Mouse (Mus musculus): ENCODE data around the gene Slc26a5.

The Slc26a5 gene

DNA sequence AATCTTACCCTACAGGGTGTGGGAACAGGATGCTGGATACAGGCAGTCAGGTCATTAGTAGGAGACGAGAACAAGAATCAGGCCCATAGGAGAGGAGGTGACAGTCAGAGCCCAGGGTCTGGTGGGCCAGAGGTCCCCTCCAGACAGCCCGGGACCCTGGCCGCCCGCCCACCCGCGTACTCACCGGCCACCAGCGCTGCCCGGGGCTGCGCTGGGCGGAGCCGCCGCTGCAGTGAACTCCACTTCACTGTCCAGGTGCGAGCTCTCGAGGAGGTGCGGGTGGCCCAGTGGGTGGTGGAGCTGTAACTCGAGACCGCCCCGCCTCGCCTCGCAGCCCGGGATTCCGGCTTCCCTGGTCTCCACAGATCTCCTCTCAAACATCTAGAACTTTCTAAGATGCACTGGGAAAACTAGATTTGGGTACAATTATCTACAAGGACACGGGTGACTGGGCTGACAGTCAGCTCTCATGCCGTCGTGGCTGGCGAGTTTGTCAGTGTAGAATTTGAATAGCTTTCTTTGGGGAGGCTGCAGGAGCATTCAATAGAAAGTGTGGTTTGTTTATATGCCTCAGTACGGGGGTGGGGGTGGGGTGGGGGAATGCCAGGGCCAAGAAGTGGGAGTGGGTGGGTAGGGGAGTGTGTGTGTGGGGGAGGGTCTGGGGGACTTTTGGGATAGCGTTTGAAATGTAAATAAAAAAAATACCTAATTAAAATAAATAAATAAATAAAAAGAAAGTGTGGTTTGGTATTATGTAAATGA lies at the start of gene Slc26a5:
Slc26a5 (minus strand) TSS at position 259 of the 762 bp plus-strand sequence.
- DNase-seq (ENCODE audit: low spot score in 2 of 2): no peak

DNA sequence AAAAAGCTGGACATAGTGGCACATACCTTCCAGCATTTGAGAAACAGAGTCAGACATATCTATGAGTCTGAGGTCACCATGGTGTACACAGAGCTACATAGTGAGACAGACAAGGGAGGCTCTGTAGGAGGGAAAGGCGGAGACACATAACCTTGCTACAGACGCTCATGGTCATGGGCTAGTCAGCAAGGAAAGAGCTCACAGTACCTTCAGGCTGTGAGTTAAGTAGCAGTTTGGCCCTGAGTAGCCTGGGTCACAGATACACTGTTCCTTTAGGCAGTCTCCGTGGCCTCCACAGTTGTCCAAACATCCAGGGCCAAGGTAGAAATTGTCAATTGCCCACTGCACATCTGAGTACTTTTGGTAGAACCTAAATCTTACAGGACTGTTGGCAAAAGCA lies 49.4 kb upstream of the Slc26a5 start:
- DNase-seq (ENCODE audit: low spot score in 2 of 2): no peak

DNA sequence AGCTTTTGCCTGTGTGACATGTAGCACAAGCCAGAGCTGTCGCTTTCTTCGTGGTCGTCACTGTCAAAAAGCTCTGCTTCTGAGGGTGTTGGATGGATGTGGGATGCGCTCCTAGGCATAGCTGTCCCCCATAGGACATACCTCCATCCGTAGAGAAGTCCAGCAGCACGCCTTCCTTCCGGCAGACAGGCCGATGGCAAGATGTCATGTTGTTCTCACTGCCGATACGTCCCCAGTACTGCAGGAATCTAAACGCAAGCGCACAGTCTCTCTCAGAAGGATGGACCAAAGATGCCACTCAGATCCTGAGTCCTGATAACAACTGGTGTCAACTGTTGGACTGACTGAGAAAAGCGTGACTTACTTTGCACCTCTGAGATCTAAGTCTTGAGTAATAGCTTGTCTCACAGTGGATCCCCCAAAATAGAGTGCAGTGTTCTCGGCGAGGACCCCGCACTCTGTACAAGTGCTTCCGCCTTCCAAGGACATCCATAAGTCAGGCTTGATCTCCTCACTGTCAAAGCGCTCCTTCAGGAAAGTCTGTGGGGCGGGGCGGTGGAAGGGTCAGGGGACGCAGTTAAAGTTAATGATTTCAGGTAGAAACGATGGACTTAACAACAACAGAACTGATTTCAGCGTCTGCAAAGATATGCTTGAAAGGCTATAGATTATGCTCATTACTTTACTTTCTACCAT lies 47.6 kb upstream of the Slc26a5 start:
- no peak for DNase-seq (ENCODE audit: low spot score in 2 of 2)

DNA sequence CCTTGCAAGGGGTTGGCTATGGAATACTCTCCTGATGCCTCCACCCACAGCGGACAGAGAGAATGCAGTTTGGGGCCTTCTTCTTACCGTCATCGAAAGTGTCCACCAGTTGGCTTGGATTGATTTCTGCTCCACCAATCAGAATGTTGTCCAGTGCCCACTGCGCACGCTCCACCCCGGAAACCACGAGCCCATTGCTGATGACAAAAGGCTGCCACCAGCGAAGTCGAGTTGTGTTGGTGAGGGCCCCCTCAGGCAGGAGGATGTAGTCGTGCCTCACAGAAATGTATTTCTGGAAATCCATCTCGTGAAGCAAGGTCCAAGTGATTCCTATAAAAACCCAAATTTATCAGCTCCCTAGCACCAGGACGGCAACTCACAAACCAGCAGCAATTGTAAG lies 45.3 kb upstream of the Slc26a5 start:
- no peak for DNase-seq (ENCODE audit: low spot score in 2 of 2)

DNA sequence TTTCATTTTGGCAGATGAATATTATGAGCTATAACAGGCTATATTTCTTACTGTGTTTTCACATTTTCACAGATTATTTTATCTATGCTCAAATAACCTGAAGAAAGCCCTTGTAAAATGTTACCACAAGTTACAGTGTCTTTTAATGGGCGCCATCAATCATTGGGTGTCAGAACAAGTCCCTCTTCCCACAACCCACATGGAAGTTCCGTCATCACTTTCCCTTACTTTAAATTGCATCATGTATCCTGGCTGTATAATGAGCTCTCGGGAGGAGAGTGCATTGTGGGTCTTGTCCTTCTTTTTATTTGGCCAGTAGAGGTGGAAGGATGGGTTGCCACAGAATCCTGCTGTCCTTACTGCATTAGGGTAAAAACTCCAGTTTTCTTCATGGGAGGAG lies 44.3 kb upstream of the Slc26a5 start:
- DNase-seq (ENCODE audit: low spot score in 2 of 2): no peak

DNA sequence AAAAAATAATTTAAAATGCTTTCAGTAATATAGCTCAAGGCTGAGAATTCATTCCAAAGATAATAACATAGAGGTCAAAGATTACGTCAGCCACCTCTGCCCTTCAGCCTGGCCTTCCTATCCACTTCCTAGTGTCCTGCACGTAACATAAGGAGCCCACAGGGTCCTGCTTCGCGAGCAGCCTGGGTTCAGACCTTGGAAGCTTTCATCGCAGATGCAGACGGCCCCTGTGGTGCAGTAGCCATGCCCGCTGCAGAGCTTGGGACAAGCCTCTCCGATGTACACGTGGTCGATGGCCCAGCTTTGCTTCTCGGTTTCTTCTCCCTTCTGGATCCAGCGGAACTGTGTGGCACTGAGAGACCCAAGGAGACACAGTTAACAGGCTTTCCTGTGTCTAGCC lies 36.0 kb upstream of the Slc26a5 start:
- DNase-seq (ENCODE audit: low spot score in 2 of 2): no peak

DNA sequence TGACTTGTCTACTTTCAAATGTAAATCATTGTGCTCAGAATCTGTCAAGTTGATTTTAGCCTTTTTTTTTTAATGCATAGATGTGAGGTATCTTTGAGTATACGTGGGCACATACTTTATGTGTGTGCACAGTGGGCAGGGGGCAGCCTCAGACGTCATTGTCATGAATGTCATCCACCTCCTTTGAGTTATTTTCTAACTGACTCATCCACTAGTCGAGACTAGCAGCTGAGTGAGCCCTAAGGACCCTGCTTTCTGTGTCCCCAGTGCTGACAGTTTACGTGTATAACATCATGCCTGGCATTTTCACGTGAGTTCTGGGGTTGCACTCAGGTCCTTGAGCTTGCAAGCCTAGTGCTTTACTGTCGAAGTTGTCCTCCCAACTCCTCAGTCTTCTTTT lies 35.5 kb upstream of the Slc26a5 start:
- DNase-seq (ENCODE audit: low spot score in 2 of 2): no peak

DNA sequence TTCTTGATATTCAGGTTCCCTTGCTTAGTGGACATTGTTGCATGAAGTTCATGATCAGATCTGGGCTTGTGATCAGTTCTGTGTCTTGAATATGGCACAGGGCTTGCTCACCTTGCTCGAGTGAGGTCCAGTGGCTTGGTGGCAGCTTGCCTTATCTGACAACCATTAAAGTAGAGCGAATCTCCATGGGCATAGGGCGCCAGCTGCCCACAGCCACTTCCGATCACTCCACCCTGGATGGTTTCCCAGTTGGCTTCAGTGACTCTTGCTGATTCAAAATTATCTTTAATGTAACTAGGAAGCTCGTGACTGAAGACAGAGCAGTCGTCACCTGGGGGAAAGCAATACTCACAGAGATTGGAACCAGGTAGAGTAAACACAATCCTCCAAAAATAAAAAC lies 33.5 kb upstream of the Slc26a5 start:
- no peak for DNase-seq (ENCODE audit: low spot score in 2 of 2)

DNA sequence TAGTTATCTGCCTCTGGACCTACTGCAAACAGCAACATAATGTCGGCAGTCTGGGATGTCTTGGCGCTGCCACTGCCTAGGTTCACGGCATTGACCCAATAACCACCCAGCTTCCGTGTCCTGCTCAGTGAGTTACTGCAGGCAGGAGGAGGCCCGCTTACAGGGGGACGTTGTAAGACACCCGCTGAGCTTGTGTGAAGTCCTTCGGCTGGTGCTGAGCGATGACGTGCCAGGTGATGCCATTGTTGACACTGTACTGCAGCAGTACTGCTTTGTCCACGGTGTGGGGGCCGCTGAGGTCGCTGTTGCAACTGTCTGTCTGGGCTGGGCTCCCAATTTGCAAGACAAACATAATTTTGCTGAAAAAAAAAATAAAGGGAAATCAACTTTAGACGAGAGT lies 31.2 kb upstream of the Slc26a5 start:
- DNase-seq (ENCODE audit: low spot score in 2 of 2): no peak

DNA sequence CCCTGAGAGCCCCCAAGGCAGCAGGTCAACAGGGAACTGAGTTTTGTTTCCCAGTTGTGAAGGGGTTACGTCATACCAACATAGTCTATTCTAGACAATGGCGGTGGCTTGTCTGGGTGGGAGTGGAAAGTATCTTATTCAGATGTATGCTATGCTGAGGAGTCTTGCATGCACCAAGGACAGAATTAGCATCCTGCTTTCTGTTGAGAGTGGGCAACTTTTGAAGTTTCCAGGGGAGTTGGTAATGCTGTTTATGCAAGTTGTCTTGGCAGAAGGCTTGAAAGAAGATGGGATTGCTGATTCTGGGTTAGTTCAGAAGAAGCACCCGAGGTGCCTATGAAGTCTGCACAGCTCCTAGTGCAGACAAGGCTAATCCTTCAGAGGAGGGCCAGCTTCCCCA lies 28.8 kb upstream of the Slc26a5 start:
- DNase-seq (ENCODE audit: low spot score in 2 of 2): peak in 1 of 2 experiments; percentile 50

DNA sequence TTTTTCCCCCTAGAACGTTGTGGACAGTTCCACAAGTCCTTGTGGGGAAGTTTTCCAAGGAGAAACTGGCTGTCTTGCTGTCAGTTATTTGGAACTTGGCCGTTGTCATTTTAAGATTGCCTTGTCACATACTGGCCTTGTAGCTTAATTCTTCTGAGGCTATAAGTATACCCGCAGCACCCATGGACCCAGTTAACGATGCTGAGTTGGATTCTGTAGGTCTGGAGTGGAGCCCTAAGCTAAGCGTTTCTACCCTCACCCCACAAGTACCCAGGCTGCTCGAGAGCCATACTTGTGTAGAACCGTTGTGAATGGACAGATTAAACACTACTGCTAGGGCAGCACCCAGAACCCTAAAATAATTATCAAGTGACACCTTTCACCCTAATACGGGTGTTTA lies 1.3 kb upstream of the Slc26a5 start:
- DNase-seq (ENCODE audit: low spot score in 2 of 2): no peak

DNA sequence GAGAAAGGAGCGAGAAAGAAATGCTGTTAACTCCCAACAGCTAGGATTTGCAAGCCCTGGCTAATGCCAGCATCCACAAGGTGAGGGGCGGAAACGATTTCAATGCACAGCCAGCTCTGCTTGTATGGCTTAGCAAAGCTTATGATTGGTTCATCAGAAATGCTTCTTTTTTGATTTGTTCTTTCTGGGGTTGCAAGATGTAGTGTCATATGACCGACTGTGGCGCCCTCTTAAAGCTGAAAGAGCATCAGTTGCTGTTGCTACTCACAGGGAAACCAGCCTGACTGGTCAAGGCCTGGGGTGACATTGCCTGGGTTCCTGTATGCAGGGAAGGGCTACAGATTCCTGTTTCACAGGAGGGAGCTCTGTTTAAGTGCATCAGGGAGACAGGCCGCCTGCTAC lies 908 bp upstream of the Slc26a5 start:
- DNase-seq (ENCODE audit: low spot score in 2 of 2): peak in 1 of 2 experiments; percentile 20

DNA sequence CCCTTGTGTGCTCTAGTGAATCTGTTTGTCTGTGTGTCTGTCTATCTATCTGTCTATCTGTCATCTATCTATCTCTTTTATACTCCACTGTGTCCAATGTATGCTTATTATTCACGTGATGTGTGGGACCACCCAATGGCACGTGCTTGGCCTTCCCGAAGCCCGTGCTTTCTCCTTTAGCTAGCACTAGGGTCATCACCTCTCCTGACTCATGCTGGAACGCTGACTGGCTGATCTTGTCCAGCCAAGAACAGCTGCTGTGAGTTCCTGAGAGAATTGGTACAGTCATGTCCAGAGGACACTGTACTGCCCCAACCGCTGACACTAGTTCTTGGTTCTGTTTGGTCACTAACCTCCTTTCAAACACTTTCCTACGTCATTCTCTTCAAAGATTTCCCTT lies 6.8 kb downstream of the Slc26a5 start:
- no peak for DNase-seq (ENCODE audit: low spot score in 2 of 2)

DNA sequence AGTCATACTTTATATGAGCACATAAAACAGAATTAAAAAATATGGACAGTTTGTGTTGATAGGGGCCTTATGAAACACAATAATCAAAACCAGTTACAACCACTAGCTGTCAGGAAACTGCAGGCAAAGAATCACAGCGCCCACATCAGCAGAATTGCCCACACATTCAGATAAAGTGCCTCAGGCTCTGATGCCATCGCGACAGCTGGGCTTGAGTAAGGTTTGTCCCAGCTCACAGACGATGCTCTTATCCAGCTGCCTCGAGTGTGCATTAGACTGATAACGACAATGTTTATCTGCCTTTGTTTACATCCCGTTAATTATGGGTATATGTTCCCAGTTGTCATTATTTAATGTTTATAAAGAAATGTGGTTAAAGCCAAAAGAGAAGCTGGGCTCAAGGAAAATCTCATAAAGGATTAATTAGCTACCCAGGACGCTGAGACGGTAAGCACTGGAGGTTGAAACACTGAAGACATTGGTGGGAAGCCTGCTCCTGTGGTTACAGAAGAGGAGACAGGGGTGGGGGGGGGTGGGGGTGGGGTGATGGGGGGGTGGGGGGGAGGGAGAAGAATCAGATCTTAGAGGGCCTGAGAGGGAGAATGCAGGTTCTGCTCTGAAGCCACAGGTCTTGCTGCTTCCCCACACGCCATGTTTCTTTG lies 13.6 kb downstream of the Slc26a5 start:
- DNase-seq (ENCODE audit: low spot score in 2 of 2): no peak

DNA sequence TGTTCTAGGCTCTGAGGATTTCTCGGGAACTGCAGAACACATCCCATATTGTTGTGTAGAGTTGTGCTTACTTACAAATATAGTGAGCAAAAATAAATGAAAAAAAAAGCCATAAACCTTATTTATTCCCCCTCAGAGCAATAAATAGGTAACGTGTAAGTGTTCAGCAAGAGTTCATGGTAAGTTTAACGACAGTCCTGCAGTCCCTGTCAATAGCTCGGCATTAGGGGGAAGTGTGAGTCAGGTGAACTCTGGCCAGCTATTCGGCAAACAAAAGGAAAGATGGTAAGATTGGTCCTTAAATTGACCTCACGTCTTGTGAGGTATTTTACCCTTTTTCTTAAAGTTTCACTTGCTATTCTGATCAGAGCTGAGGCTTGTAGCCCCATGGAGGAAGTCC lies 18.0 kb downstream of the Slc26a5 start:
- no peak for DNase-seq (ENCODE audit: low spot score in 2 of 2)

DNA sequence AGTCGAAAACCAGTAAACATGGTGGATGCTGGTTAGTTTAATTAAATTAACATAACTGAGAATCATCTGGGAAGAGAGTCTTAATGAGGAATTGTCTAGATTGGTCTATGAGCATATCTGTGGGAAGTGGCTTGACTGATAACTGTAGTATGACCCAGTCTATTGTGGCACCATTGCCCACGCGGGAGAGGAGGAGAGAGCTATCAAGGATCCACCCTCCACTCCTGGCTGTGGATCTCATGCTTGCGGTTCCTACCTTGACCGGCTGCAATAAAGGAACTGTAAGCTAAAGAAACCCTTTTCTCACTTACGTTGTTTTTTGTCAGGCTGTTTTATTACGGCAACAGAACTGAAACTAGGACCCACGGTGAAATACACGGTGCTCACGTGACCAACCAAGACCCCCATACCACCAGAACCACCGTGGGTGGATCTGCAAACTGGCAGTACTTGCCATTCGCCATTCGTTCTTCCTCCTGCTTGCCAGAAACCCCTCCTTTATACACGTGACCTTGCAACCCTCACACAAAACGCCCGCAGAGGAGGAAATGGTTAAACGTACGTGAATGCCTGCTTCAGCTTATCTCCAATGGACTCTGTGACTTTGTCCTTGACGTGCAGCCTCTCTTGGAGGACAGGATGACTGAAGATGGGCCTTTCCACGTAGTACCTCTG lies 18.7 kb downstream of the Slc26a5 start:
- DNase-seq (ENCODE audit: low spot score in 2 of 2): no peak

DNA sequence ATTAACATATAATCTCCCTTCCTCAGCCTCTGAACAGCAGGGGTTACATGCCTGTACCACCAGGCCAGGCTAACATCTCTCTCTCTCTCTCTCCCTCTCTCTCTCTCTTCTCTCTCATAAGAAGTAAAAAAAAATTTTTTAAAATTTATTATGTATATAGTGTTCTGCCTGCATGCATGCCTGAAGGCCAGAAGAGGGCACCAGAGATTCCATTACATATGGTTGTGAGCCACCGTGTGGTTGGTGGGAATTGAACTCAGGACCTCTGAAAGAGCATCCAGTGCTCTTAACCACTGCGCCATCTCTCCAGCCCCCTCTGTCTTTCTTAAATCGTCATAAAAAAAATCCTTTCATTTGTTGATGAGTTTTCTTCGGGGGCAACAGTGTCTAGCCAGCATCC lies 20.7 kb downstream of the Slc26a5 start:
- DNase-seq (ENCODE audit: low spot score in 2 of 2): no peak

DNA sequence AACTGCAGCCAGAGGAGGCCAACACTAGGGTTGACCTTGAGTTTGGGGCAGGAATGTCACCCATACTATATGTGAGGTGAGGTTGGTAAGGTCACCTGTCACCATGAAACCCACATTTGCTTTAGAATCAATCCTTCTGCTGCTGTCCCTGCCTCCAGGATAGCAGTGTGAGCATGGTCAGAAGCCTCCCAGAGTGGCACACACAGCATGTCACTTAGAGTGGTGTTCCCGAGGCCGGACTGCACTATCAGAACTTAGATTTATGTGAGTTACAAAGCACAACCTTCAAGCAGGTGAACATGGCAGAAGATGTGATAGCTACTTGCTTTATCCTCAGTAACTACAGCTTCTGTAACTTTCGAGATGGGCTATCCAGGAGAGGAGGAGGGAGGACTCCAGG lies 33.6 kb downstream of the Slc26a5 start:
- no peak for DNase-seq (ENCODE audit: low spot score in 2 of 2)

DNA sequence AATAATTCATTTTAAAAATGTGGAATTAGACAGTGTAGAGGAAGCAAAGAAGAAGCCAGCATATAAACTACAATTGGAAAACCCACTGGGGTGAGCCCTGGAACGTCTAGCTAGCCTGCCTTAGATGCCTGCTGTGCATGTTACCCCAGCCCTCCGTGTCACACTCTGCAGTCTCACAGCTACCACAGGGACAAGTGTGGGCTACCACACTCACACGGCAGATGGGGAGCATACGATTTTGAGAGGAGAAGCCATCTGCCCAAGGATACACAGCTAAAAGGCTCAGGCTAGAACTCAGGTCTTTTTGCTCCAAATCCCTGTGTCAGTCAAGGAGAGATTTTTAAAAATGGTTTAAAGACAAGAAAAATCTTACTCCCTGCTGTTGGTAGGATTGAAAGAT lies 36.5 kb downstream of the Slc26a5 start:
- peak in 1 of 2 experiments; percentile 39 for DNase-seq (ENCODE audit: low spot score in 2 of 2)

DNA sequence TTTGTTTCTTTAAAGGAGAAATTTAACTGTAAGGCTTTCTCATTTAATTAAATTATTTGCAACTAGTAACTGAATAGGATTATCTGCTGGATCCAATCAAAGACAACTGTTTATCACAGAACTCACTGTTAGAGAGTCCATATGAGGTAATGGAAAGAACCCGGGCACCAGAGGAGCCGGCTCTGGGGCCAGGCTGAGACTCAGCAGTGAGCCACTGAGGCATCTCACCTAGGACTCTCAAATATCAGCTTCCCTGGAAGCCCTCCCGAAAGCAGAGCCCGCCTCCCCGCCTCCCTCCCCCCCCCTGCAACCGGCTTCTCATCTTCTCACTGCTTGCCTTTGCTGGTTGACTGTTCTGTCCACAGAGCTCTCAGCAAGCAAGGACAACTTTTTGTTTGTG lies 37.8 kb downstream of the Slc26a5 start:
- no peak for DNase-seq (ENCODE audit: low spot score in 2 of 2)

DNA sequence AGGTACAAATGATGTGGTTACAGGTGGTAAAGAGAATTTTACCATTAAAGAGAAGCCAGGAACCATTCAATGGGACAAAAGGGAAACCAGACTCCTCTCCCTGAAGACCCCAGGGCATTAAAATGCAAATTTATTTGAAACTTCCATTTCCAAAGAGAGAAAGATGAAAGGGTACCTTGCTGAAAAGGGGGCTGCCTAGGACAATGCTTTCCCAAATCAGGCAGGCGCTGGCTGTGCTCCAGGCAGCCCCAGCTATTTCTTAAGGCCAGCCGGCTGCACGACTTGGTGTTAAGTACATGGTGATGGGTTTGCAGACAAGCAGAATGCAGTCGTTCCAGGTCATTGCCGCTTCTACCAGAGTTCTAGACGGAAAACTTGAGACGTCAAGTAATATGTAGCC lies 39.0 kb downstream of the Slc26a5 start:
- DNase-seq (ENCODE audit: low spot score in 2 of 2): no peak

DNA sequence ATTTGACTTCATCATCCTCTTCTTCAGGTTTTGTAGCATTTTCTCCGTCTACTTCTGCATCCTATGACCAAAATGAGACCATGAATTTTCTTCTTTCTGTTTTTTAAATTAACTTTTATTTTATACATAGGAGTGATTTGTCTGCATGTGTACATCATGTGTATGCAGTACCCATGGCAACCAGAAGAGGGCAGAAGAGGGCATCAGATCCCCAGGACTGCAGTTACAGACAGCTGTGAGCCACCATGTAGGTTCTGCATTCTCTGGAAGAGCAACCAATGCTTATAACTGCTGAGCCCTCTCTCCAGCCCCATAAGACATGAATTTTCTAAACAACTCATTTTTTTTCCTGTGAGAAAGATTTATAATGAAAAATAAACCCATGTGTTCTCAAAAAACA lies 51.4 kb downstream of the Slc26a5 start:
- no peak for DNase-seq (ENCODE audit: low spot score in 2 of 2)
